Comparison of ENCODE assay signal across 9 mouse cellular contexts in genomic region chr9:31253311-31253734, GRCm38 (mm10). TPM values are rescaled to one million over a fixed set of nuclear protein-coding genes. Genes with fewer than 3 reads are reported as not detected.
A peak's percentile ranks its signal among the peaks of the same experiment; 100 is the strongest.
DNase-seq lines count a peak whose midpoint lies in the region; ATAC-seq and TF ChIP-seq lines count a peak whose summit lies in the region.
"Had no signal": no experiment of that assay in that cellular context is flagged by ENCODE, and none has a peak within 500 bp of the region (broad histone marks: within the 10 kb centered on the region; RNA-seq: fewer than 3 reads in every experiment).

No protein-coding gene starts in this region.

- peak overlapping the region; percentile 22; the same call in 1 of the 2 replicates for H3K4me2 ChIP-seq in hindbrain, embryonic 12.5 days (replicated peaks)
- H3K4me2 ChIP-seq in hindbrain, embryonic 14.5 days (replicated peaks): no peak overlapping the region; the same call in 1 of the 2 replicates
- H3K4me2 ChIP-seq in embryonic facial prominence, embryonic 14.5 days (ENCODE audit: low read depth, low read length): peak overlapping the region; percentile 38
- H3K4me2 ChIP-seq in hindbrain, embryonic 15.5 days: peak overlapping the region; percentile 19; the same call in 1 of the 2 replicates
- H3K4me2 ChIP-seq in liver, postnatal 0 days (ENCODE audit: low read depth, low read length): peak overlapping the region; percentile 73
- H3K4me2 ChIP-seq: limb, embryonic 15.5 days had no signal

- H3K36me3 ChIP-seq in hindbrain, embryonic 12.5 days: no peaks in the 10 kb centered on the region
- no peaks in the 10 kb centered on the region for H3K36me3 ChIP-seq in hindbrain, embryonic 14.5 days (replicated peaks; ENCODE audit: control insufficient read depth, insufficient read depth)
- H3K36me3 ChIP-seq in embryonic facial prominence, embryonic 14.5 days (ENCODE audit: control insufficient read depth, insufficient read depth, low read length): no peaks in the 10 kb centered on the region
- no peaks in the 10 kb centered on the region for H3K36me3 ChIP-seq in hindbrain, embryonic 15.5 days
- no peaks in the 10 kb centered on the region for H3K36me3 ChIP-seq in liver, postnatal 0 days (replicated peaks; ENCODE audit: insufficient read depth, low read length)
- H3K36me3 ChIP-seq: limb, embryonic 15.5 days had no signal

- H3K4me3 ChIP-seq in hindbrain, embryonic 12.5 days: no peak overlapping the region
- H3K4me3 ChIP-seq in hindbrain, embryonic 14.5 days (replicated peaks; ENCODE audit: low read length): no peak overlapping the region
- H3K4me3 ChIP-seq in embryonic facial prominence, embryonic 14.5 days (ENCODE audit: low read depth, low read length): peak overlapping the region; percentile 12; the same call in 1 of the 2 replicates
- no peak overlapping the region for H3K4me3 ChIP-seq in hindbrain, embryonic 15.5 days
- peak overlapping the region; percentile 37 for H3K4me3 ChIP-seq in liver, postnatal 0 days (ENCODE audit: low read depth, low read length)
- H3K4me3 ChIP-seq: limb, embryonic 15.5 days had no signal

- WGBS in hindbrain, embryonic 12.5 days: 54% methylated on average over 10 of the region's 10 CpGs
- 60% methylated on average over 10 of the region's 10 CpGs for WGBS in hindbrain, embryonic 14.5 days
- WGBS in embryonic facial prominence, embryonic 14.5 days: 34% methylated on average over 10 of the region's 10 CpGs
- 64% methylated on average over 10 of the region's 10 CpGs for WGBS in hindbrain, embryonic 15.5 days
- 4% methylated on average over 10 of the region's 10 CpGs for WGBS in liver, postnatal 0 days (ENCODE audit: insufficient replicate concordance)

- H3K27me3 ChIP-seq in hindbrain, embryonic 12.5 days: no peaks in the 10 kb centered on the region
- no peaks in the 10 kb centered on the region for H3K27me3 ChIP-seq in hindbrain, embryonic 14.5 days (ENCODE audit: control insufficient read depth, insufficient read depth, low read length)
- no peaks in the 10 kb centered on the region for H3K27me3 ChIP-seq in embryonic facial prominence, embryonic 14.5 days (replicated peaks; ENCODE audit: control insufficient read depth, insufficient read depth, low read length)
- no peaks in the 10 kb centered on the region for H3K27me3 ChIP-seq in hindbrain, embryonic 15.5 days
- no peaks in the 10 kb centered on the region for H3K27me3 ChIP-seq in liver, postnatal 0 days (ENCODE audit: insufficient read depth, low read length)
- H3K27me3 ChIP-seq: limb, embryonic 15.5 days had no signal

- no peak for DNase-seq in hindbrain, embryonic 14.5 days (ENCODE audit: low spot score)
- peak; percentile 51 for DNase-seq in embryonic facial prominence, embryonic 14.5 days (ENCODE audit: low spot score)
- DNase-seq in liver, postnatal 0 days: peak; percentile 48
- peak; percentile 63 for DNase-seq in yolk sac, embryonic 10.5 days (ENCODE audit: low spot score)
- DNase-seq in right cerebral cortex, postnatal 4 days: no peak
- no peak for DNase-seq in MN1 (ENCODE audit: low spot score)

- H3K27ac ChIP-seq in hindbrain, embryonic 12.5 days: 0 out of 2 replicates have a peak overlapping the region, but pooled peaks have one; percentile 17
- H3K27ac ChIP-seq in hindbrain, embryonic 14.5 days: no peak overlapping the region
- no peak overlapping the region; the same call in none of the 2 replicates for H3K27ac ChIP-seq in embryonic facial prominence, embryonic 14.5 days (replicated peaks; ENCODE audit: low read depth, low read length)
- H3K27ac ChIP-seq in hindbrain, embryonic 15.5 days (replicated peaks): no peak overlapping the region
- peak overlapping the region; percentile 88 for H3K27ac ChIP-seq in liver, postnatal 0 days (ENCODE audit: low read depth)
- H3K27ac ChIP-seq: limb, embryonic 15.5 days had no signal

- H3K4me1 ChIP-seq in hindbrain, embryonic 12.5 days: 0 out of 2 replicates have a peak, but pooled peaks cover 4% of the 10 kb centered on the region
- H3K4me1 ChIP-seq in hindbrain, embryonic 14.5 days (replicated peaks; ENCODE audit: control insufficient read depth, insufficient read depth, low read length): no peaks in the 10 kb centered on the region
- no peaks in the 10 kb centered on the region for H3K4me1 ChIP-seq in embryonic facial prominence, embryonic 14.5 days (ENCODE audit: control insufficient read depth, insufficient read depth, low read length)
- H3K4me1 ChIP-seq in hindbrain, embryonic 15.5 days (replicated peaks): no peaks in the 10 kb centered on the region
- H3K4me1 ChIP-seq in liver, postnatal 0 days (ENCODE audit: insufficient read depth): peaks cover 32% of the 10 kb centered on the region
- H3K4me1 ChIP-seq: limb, embryonic 15.5 days had no signal

- no peak for ATAC-seq in hindbrain, embryonic 12.5 days (ENCODE audit: low FRiP score)
- ATAC-seq in hindbrain, embryonic 14.5 days (ENCODE audit: low FRiP score): no peak
- peak; percentile 44; the same call in 1 of the 2 replicates for ATAC-seq in embryonic facial prominence, embryonic 14.5 days (ENCODE audit: low read depth)
- no peak for ATAC-seq in hindbrain, embryonic 15.5 days (ENCODE audit: low FRiP score, low read depth)
- peak; percentile 40 for ATAC-seq in liver, postnatal 0 days

- no peak overlapping the region for H3K9ac ChIP-seq in hindbrain, embryonic 12.5 days
- H3K9ac ChIP-seq in hindbrain, embryonic 14.5 days: no peak overlapping the region
- no peak overlapping the region for H3K9ac ChIP-seq in embryonic facial prominence, embryonic 14.5 days (ENCODE audit: low read depth, low read length)
- no peak overlapping the region for H3K9ac ChIP-seq in hindbrain, embryonic 15.5 days
- H3K9ac ChIP-seq in liver, postnatal 0 days (replicated peaks): peak overlapping the region; percentile 53
- H3K9ac ChIP-seq: limb, embryonic 15.5 days had no signal

- TF ChIP-seq EP300 in liver, postnatal 0 days (IDR thresholded peaks at IDR 0.05; ENCODE audit: low read depth): peak; percentile 35; the same call in 1 of the 2 replicates

- TF ChIP-seq CTCF in liver, postnatal 0 days (IDR thresholded peaks at IDR 0.05; ENCODE audit: low read depth): no peak

- H3K9me3 ChIP-seq in hindbrain, embryonic 12.5 days (replicated peaks): no peaks in the 10 kb centered on the region
- H3K9me3 ChIP-seq in hindbrain, embryonic 14.5 days (ENCODE audit: control insufficient read depth, low read length): no peaks in the 10 kb centered on the region
- no peaks in the 10 kb centered on the region for H3K9me3 ChIP-seq in embryonic facial prominence, embryonic 14.5 days (ENCODE audit: control insufficient read depth, low read length)
- H3K9me3 ChIP-seq in hindbrain, embryonic 15.5 days: no peaks in the 10 kb centered on the region
- H3K9me3 ChIP-seq in liver, postnatal 0 days (ENCODE audit: low read length): no peaks in the 10 kb centered on the region
- H3K9me3 ChIP-seq: limb, embryonic 15.5 days had no signal

RNA-seq across cellular contexts. Expression of gene Prdm10, which starts 27.0 kb away (rescaled TPM):
- 8.7 and 9.1 TPM in 2 replicates for polyA plus RNA-seq in hindbrain, embryonic 12.5 days (2016; fragmentation: Nextera tagmentation; extraction: Ambion mirVana)
- 7.9 and 9.7 TPM in 2 replicates for polyA plus RNA-seq in hindbrain, embryonic 14.5 days (2014; fragmentation: Nextera tagmentation; extraction: Ambion mirVana)
- 4.8 and 5.4 TPM in 2 replicates for polyA plus RNA-seq in embryonic facial prominence, embryonic 14.5 days (2014; fragmentation: Nextera tagmentation; extraction: Ambion mirVana)
- 7.7 and 8.6 TPM in 2 replicates for polyA plus RNA-seq in hindbrain, embryonic 15.5 days (2015; fragmentation: Nextera tagmentation; extraction: Ambion mirVana)
- polyA plus RNA-seq in liver, postnatal 0 days (2015; fragmentation: Nextera tagmentation; extraction: Ambion mirVana): 1.3 and 1.5 TPM in 2 replicates

RNA-seq across cellular contexts. Expression of gene Aplp2, which starts 41.7 kb away (rescaled TPM):
- 289 and 297 TPM in 2 replicates for polyA plus RNA-seq in hindbrain, embryonic 12.5 days (2016; fragmentation: Nextera tagmentation; extraction: Ambion mirVana)
- 398 and 452 TPM in 2 replicates for polyA plus RNA-seq in hindbrain, embryonic 14.5 days (2014; fragmentation: Nextera tagmentation; extraction: Ambion mirVana)
- polyA plus RNA-seq in embryonic facial prominence, embryonic 14.5 days (2014; fragmentation: Nextera tagmentation; extraction: Ambion mirVana): 277 and 281 TPM in 2 replicates
- polyA plus RNA-seq in hindbrain, embryonic 15.5 days (2015; fragmentation: Nextera tagmentation; extraction: Ambion mirVana): 374 and 412 TPM in 2 replicates
- polyA plus RNA-seq in liver, postnatal 0 days (2015; fragmentation: Nextera tagmentation; extraction: Ambion mirVana): 167 and 178 TPM in 2 replicates

Comparison
In these comparisons a context has a peak if more than half of its experiments do, and no peak if none do; other contexts are left out.
1. H3K27ac ChIP-seq: peak in hindbrain, embryonic 12.5 days (single experiment) and liver, postnatal 0 days (single experiment); none in hindbrain, embryonic 14.5 days (single experiment), embryonic facial prominence, embryonic 14.5 days (single experiment) and hindbrain, embryonic 15.5 days (single experiment).
2. ATAC-seq: peak in embryonic facial prominence, embryonic 14.5 days (single experiment) and liver, postnatal 0 days (single experiment); none in hindbrain, embryonic 12.5 days (single experiment), hindbrain, embryonic 14.5 days (single experiment) and hindbrain, embryonic 15.5 days (single experiment).
3. H3K4me3 ChIP-seq: peak in embryonic facial prominence, embryonic 14.5 days (single experiment) and liver, postnatal 0 days (single experiment); none in hindbrain, embryonic 12.5 days (single experiment), hindbrain, embryonic 14.5 days (single experiment) and hindbrain, embryonic 15.5 days (single experiment).
4. DNase-seq: peak in embryonic facial prominence, embryonic 14.5 days (single experiment), liver, postnatal 0 days (single experiment) and yolk sac, embryonic 10.5 days (single experiment); none in hindbrain, embryonic 14.5 days (single experiment), right cerebral cortex, postnatal 4 days (single experiment) and MN1 (single experiment).